Comparison of ENCODE assay signal across 33 mouse cellular contexts in the genomic region with DNA sequence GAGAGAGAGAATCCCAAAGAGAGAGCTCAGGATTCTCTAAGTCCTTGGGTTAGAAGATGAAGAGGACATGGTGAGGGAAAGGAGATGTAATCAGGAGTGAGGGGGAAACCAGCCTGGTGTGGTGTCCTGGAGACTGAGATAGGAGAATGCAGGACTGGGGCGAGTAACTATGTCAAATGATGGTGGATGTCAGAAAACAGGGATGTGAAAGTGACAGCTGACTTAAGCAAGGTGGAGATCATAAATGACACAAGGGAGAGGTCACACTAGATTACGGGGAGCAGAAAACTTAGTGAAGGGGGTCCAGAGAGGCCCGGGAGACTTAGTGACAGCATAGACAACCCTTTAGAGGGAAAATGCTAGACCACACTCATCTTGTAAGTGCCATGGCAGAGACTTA. TPM values are rescaled to one million over a fixed set of nuclear protein-coding genes. Genes with fewer than 3 reads are reported as not detected.
DNase-seq lines count a peak whose midpoint lies in the region; ATAC-seq and TF ChIP-seq lines count a peak whose summit lies in the region.
"Had no signal": no experiment of that assay in that cellular context is flagged by ENCODE, and none has a peak within 500 bp of the region (broad histone marks: within the 10 kb centered on the region; RNA-seq: fewer than 3 reads in every experiment).

No protein-coding gene starts in this region.

- H3K36me3 ChIP-seq in heart, adult 2 months (ENCODE audit: control insufficient read depth, insufficient read depth, low read length) = no peaks in the 10 kb centered on the region
- H3K36me3 ChIP-seq in hindbrain, embryonic 14.5 days (replicated peaks; ENCODE audit: control insufficient read depth, insufficient read depth) = no peaks in the 10 kb centered on the region
- H3K36me3 ChIP-seq: embryonic facial prominence, embryonic 10.5 days; embryonic facial prominence, embryonic 13.5 days; forebrain, embryonic 12.5 days; heart, embryonic 12.5 days; heart, embryonic 15.5 days; hindbrain, embryonic 10.5 days; hindbrain, embryonic 13.5 days had no signal

- H3K4me3 ChIP-seq in heart, adult 2 months = no peak overlapping the region
- H3K4me3 ChIP-seq in hindbrain, embryonic 14.5 days (replicated peaks; ENCODE audit: low read length) = no peak overlapping the region
- H3K4me3 ChIP-seq: embryonic facial prominence, embryonic 10.5 days; embryonic facial prominence, embryonic 13.5 days; erythroblast, embryonic 14.5 days; forebrain, embryonic 12.5 days; gastrocnemius, adult 2 months; heart, embryonic 12.5 days; heart, embryonic 15.5 days; hindbrain, embryonic 10.5 days; hindbrain, embryonic 13.5 days had no signal

- peak; percentile 36 for ATAC-seq in common myeloid progenitor, adult 5-6 weeks (replicated peaks; ENCODE audit: low read depth, poor library complexity, severe bottlenecking)
- peak; percentile 56 for ATAC-seq in megakaryocyte progenitor cell, adult 5-6 weeks (replicated peaks; ENCODE audit: poor library complexity)
- ATAC-seq in hindbrain, embryonic 14.5 days (ENCODE audit: low FRiP score) = no peak
- ATAC-seq: forebrain, embryonic 16.5 days; hindbrain, postnatal 0 days; intestine, embryonic 16.5 days had no signal

- no peak overlapping the region for H3K27ac ChIP-seq in heart, adult 2 months
- H3K27ac ChIP-seq in hindbrain, embryonic 14.5 days = no peak overlapping the region
- H3K27ac ChIP-seq: embryonic facial prominence, embryonic 10.5 days; embryonic facial prominence, embryonic 13.5 days; forebrain, embryonic 12.5 days; gastrocnemius, adult 2 months; heart, embryonic 15.5 days; hindbrain, embryonic 13.5 days; hindbrain, postnatal 0 days had no signal

- H3K4me2 ChIP-seq in hindbrain, embryonic 14.5 days (replicated peaks) = no peak overlapping the region
- H3K4me2 ChIP-seq: embryonic facial prominence, embryonic 13.5 days; forebrain, embryonic 12.5 days; heart, embryonic 12.5 days; heart, embryonic 15.5 days; hindbrain, embryonic 13.5 days had no signal

- TF ChIP-seq CTCF in heart, adult 2 months (IDR thresholded peaks at IDR 0.05) = no peak

- H3K4me1 ChIP-seq in heart, adult 2 months (ENCODE audit: control insufficient read depth, insufficient read depth, low read length) = no peaks in the 10 kb centered on the region
- no peaks in the 10 kb centered on the region for H3K4me1 ChIP-seq in hindbrain, embryonic 14.5 days (replicated peaks; ENCODE audit: control insufficient read depth, insufficient read depth, low read length)
- H3K4me1 ChIP-seq: embryonic facial prominence, embryonic 10.5 days; embryonic facial prominence, embryonic 13.5 days; heart, embryonic 15.5 days had no signal

- TF ChIP-seq POLR2A in heart, adult 2 months (IDR thresholded peaks at IDR 0.05; ENCODE audit: insufficient read depth, low read depth, low read length) = no peak

- 80% methylated on average over 3 of the region's 3 CpGs for WGBS in heart, adult 2 months
- 83% methylated on average over 3 of the region's 3 CpGs for WGBS in hindbrain, embryonic 14.5 days

- DNase-seq in heart, adult 11 months = peak; percentile 45
- no peak for DNase-seq in heart, adult 2 months
- DNase-seq in A20 (ENCODE audit: low read depth, low spot score) = peak; percentile 35
- DNase-seq in frontal cortex, postnatal 14 days (ENCODE audit: low spot score in 2 of 2) = no peak
- DNase-seq in gastrocnemius, postnatal 10 days = no peak
- DNase-seq in hindbrain, embryonic 14.5 days (ENCODE audit: low spot score) = no peak
- DNase-seq: adrenal gland, postnatal 10 days; adrenal gland, postnatal 36 days; cerebellum, adult 2 months; cerebellum, adult 9-11 months; cerebellum, postnatal 25 days; embryo, embryonic 11 days; gastrocnemius, adult 2 months; gastrocnemius, postnatal 25 days; heart, postnatal 10 days; heart, postnatal 36 days had no signal

- H3K9ac ChIP-seq in heart, adult 2 months (ENCODE audit: low read depth, low read length) = no peak overlapping the region
- no peak overlapping the region for H3K9ac ChIP-seq in hindbrain, embryonic 14.5 days
- H3K9ac ChIP-seq: embryonic facial prominence, embryonic 13.5 days; forebrain, embryonic 12.5 days; heart, embryonic 12.5 days; heart, embryonic 15.5 days; hindbrain, embryonic 13.5 days had no signal

- no peaks in the 10 kb centered on the region for H3K79me2 ChIP-seq in heart, adult 2 months (replicated peaks; ENCODE audit: control insufficient read depth, insufficient read depth, low read length)

- no peaks in the 10 kb centered on the region for H3K27me3 ChIP-seq in heart, adult 2 months (ENCODE audit: control insufficient read depth, insufficient read depth, low read length)
- H3K27me3 ChIP-seq in hindbrain, embryonic 14.5 days (ENCODE audit: control insufficient read depth, insufficient read depth, low read length) = no peaks in the 10 kb centered on the region
- H3K27me3 ChIP-seq: embryonic facial prominence, embryonic 13.5 days; forebrain, embryonic 12.5 days; heart, embryonic 12.5 days; heart, embryonic 15.5 days; hindbrain, embryonic 13.5 days had no signal

- no peak for TF ChIP-seq EP300 in heart, adult 2 months (IDR thresholded peaks at IDR 0.05; ENCODE audit: insufficient read depth, low read depth, low read length)

- no peaks in the 10 kb centered on the region for H3K9me3 ChIP-seq in hindbrain, embryonic 14.5 days (ENCODE audit: control insufficient read depth, low read length)
- H3K9me3 ChIP-seq: embryonic facial prominence, embryonic 10.5 days; embryonic facial prominence, embryonic 13.5 days; forebrain, embryonic 12.5 days; heart, embryonic 12.5 days; heart, embryonic 15.5 days; hindbrain, embryonic 10.5 days; hindbrain, embryonic 13.5 days had no signal

- intact Hi-C loops in heart, adult 2 months (cut with DNase I) = no loop called here

RNA-seq across cellular contexts. Expression of a gene that starts 23.8 kb away (rescaled TPM):
- total RNA-seq in heart, adult 2 months (2021) = not detected
- polyA plus RNA-seq in heart, adult 2 months (2012; rRNA removed) = 0.27 TPM in 1 of 2 replicates, not detected in the other
- 2.5 TPM in 1 of 2 replicates, not detected in the other for total RNA-seq in common myeloid progenitor, adult 5-6 weeks (2017)
- total RNA-seq in megakaryocyte progenitor cell, adult 5-6 weeks (2015) = 0.52 and 0.66 TPM in 2 replicates
- total RNA-seq in megakaryocyte progenitor cell, adult 5-6 weeks (2017) = 1.6 TPM in 1 of 2 replicates, not detected in the other
- not detected for total RNA-seq in gastrocnemius, postnatal 10 days (2021)
- polyA plus RNA-seq in hindbrain, embryonic 14.5 days (2014; fragmentation: Nextera tagmentation; extraction: Ambion mirVana) = not detected in 2 replicates
- total RNA-seq: adrenal gland, adult 18-20 months; adrenal gland, postnatal 10 days; ES-E14; gastrocnemius, adult 2 months; gastrocnemius, postnatal 25 days; heart, postnatal 10 days; heart, postnatal 36 days; hindbrain, postnatal 0 days had no signal
- polyA plus RNA-seq: C2C12; cerebellum, adult 2 months; cortical plate, adult 2 months; embryonic facial prominence, embryonic 10.5 days; embryonic facial prominence, embryonic 13.5 days; erythroblast, embryonic 14.5 days; forebrain, embryonic 12.5 days; forebrain, embryonic 16.5 days; heart, embryonic 12.5 days; hindbrain, embryonic 10.5 days; hindbrain, embryonic 13.5 days; hindbrain, postnatal 0 days had no signal

Comparison
In these comparisons a context has a peak if more than half of its experiments do, and no peak if none do; other contexts are left out.
1. DNase-seq: peak in heart, adult 11 months (single experiment) and A20 (single experiment); none in heart, adult 2 months (0 of 2), frontal cortex, postnatal 14 days (0 of 2), gastrocnemius, postnatal 10 days (single experiment) and hindbrain, embryonic 14.5 days (single experiment).